In the genomic region with DNA sequence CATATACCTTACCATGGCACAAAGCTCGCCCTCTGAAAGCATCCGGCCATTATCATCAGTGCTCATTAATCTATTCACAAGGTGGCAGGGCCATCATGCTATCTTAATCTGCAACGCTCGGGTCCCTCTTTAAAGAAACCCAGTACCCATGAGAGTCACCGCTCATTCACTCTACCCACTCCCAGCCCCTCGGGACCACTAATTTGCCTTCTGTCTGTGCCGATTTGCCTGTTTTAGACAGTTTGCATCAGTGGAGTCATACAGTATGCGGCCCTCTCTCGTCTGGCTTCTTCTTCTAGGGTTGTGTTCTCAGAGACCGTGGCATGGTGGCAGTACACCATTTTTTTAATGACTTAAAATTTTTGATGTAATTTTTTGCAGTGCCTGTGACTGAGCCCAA, we compare ENCODE assay signal across 21 mouse cellular contexts. TPM values are rescaled to one million over a fixed set of nuclear protein-coding genes. Genes with fewer than 3 reads are reported as not detected.
DNase-seq lines count a peak whose midpoint lies in the region; ATAC-seq and TF ChIP-seq lines count a peak whose summit lies in the region.
"Had no signal": no experiment of that assay in that cellular context is flagged by ENCODE, and none has a peak within 500 bp of the region (broad histone marks: within the 10 kb centered on the region; RNA-seq: fewer than 3 reads in every experiment).

No protein-coding gene starts in this region.

- no peaks in the 10 kb centered on the region for H3K79me2 ChIP-seq in CH12.LX (replicated peaks; ENCODE audit: control insufficient read depth, extremely low read depth, insufficient read depth, poor library complexity, severe bottlenecking)

- TF ChIP-seq EP300 in CH12.LX (IDR thresholded peaks at IDR 0.05; ENCODE audit: low read length) = no peak

- no peak overlapping the region for H3K4me3 ChIP-seq in forebrain, embryonic 13.5 days
- no peak overlapping the region for H3K4me3 ChIP-seq in forebrain, embryonic 14.5 days (ENCODE audit: low read depth, low read length)
- H3K4me3 ChIP-seq in heart, embryonic 15.5 days = no peak overlapping the region
- H3K4me3 ChIP-seq in left cerebral cortex, adult 2 months = no peak overlapping the region
- H3K4me3 ChIP-seq in CH12.LX (replicated peaks in 1 of 3; ENCODE audit: low read depth in 2 of 3, low read length in 2 of 3, poor library complexity in 1 of 3) = no peak overlapping the region
- no peak overlapping the region for H3K4me3 ChIP-seq in thymus, adult 2 months (ENCODE audit: control insufficient read depth, insufficient read depth, low read length)
- H3K4me3 ChIP-seq: forebrain, embryonic 10.5 days; midbrain, embryonic 10.5 days; myocyte; neural tube, embryonic 15.5 days; stomach, embryonic 15.5 days had no signal

- H3K27ac ChIP-seq in forebrain, embryonic 13.5 days = peak overlapping the region; percentile 44; the same call in 1 of the 2 replicates
- H3K27ac ChIP-seq in forebrain, embryonic 14.5 days (ENCODE audit: low read depth, low read length) = no peak overlapping the region
- peak overlapping the region; percentile 89 for H3K27ac ChIP-seq in heart, embryonic 15.5 days
- H3K27ac ChIP-seq in left cerebral cortex, adult 2 months = peak overlapping the region; percentile 90
- no peak overlapping the region for H3K27ac ChIP-seq in CH12.LX (ENCODE audit: insufficient read depth, low read depth)
- no peak overlapping the region for H3K27ac ChIP-seq in thymus, adult 2 months (ENCODE audit: control insufficient read depth, insufficient read depth, low read length)
- H3K27ac ChIP-seq: forebrain, embryonic 10.5 days; hindbrain, embryonic 14.5 days; kidney, postnatal 0 days; midbrain, embryonic 10.5 days; neural tube, embryonic 15.5 days; stomach, embryonic 15.5 days had no signal

- no peak overlapping the region for H3K9ac ChIP-seq in forebrain, embryonic 13.5 days
- H3K9ac ChIP-seq in forebrain, embryonic 14.5 days (ENCODE audit: low read length) = no peak overlapping the region
- no peak overlapping the region for H3K9ac ChIP-seq in heart, embryonic 15.5 days
- no peak overlapping the region for H3K9ac ChIP-seq in CH12.LX (ENCODE audit: insufficient read depth, low read depth)
- H3K9ac ChIP-seq: hindbrain, embryonic 14.5 days; neural tube, embryonic 15.5 days; stomach, embryonic 15.5 days had no signal

- no peak for TF ChIP-seq POLR2A in CH12.LX (IDR thresholded peaks at IDR 0.05; ENCODE audit: low read depth, low read length)
- no peak for TF ChIP-seq POLR2A in thymus, adult 2 months (IDR thresholded peaks at IDR 0.05; ENCODE audit: control insufficient read depth, extremely low read depth, insufficient read depth, low read length, poor library complexity)

- intact Hi-C loops in heart, postnatal 10 days (cut with DNase I) = no loop called here
- intact Hi-C loops in left cerebral cortex, adult 2 months (cut with DNase I) = loop anchor here (2.0 kb wide), 1 partner anchor 47 kb away; no protein-coding TSS in a partner anchor

- TF ChIP-seq RAD21 in CH12.LX (IDR thresholded peaks at IDR 0.05; ENCODE audit: low read depth, low read length) = no peak

- no peak for DNase-seq in forebrain, embryonic 14.5 days (ENCODE audit: low spot score)
- DNase-seq in heart, postnatal 10 days = no peak
- DNase-seq in left cerebral cortex, adult 2 months (ENCODE audit: extremely low spot score in 1 of 2, low spot score in 2 of 2) = no peak
- DNase-seq in left cerebral cortex, adult 11 months (ENCODE audit: low spot score) = no peak
- DNase-seq in CH12.LX (ENCODE audit: extremely low read depth) = peak; percentile 81
- DNase-seq in thymus, adult 2 months = no peak
- DNase-seq: cerebellum, adult 11-12 months; gastrocnemius, postnatal 10 days; kidney, adult 2 months; thymus, postnatal 36 days had no signal

- no peak overlapping the region for H3K4me2 ChIP-seq in forebrain, embryonic 13.5 days
- H3K4me2 ChIP-seq in forebrain, embryonic 14.5 days (ENCODE audit: low read length) = no peak overlapping the region
- 0 out of 2 replicates have a peak overlapping the region, but pooled peaks have one; percentile 43 for H3K4me2 ChIP-seq in heart, embryonic 15.5 days
- H3K4me2 ChIP-seq in CH12.LX (ENCODE audit: insufficient read depth, low read depth, poor library complexity, severe bottlenecking) = 0 out of 2 replicates have a peak overlapping the region, but pooled peaks have one; percentile 19
- H3K4me2 ChIP-seq: hindbrain, embryonic 14.5 days; neural tube, embryonic 15.5 days; stomach, embryonic 15.5 days had no signal

- ATAC-seq in forebrain, embryonic 13.5 days = no peak
- ATAC-seq in forebrain, embryonic 14.5 days = no peak
- ATAC-seq in heart, embryonic 15.5 days (replicated peaks; ENCODE audit: insufficient number of reproducible peaks, insufficient read depth, low FRiP score, low read depth) = no peak
- ATAC-seq: CD4-positive, CD25-positive, alpha-beta regulatory T cell, adult 4 months; midbrain, embryonic 16.5 days had no signal

- in situ Hi-C loops in CH12.LX (cut with MboI; ENCODE audit: low pct_ligation_motif_present, low pct_unique_long_range_greater_than_20kb, low sequenced_read_pairs) = no loop called here

- no peaks in the 10 kb centered on the region for H3K27me3 ChIP-seq in forebrain, embryonic 13.5 days
- no peaks in the 10 kb centered on the region for H3K27me3 ChIP-seq in forebrain, embryonic 14.5 days (replicated peaks; ENCODE audit: control insufficient read depth, insufficient read depth, low read length)
- H3K27me3 ChIP-seq in heart, embryonic 15.5 days = no peaks in the 10 kb centered on the region
- H3K27me3 ChIP-seq in CH12.LX (replicated peaks) = no peaks in the 10 kb centered on the region
- no peaks in the 10 kb centered on the region for H3K27me3 ChIP-seq in thymus, adult 2 months (ENCODE audit: control insufficient read depth, insufficient read depth, low read length)
- H3K27me3 ChIP-seq: neural tube, embryonic 15.5 days; stomach, embryonic 15.5 days had no signal

- peaks cover 36% of the 10 kb centered on the region for H3K4me1 ChIP-seq in forebrain, embryonic 13.5 days
- H3K4me1 ChIP-seq in forebrain, embryonic 14.5 days (ENCODE audit: control insufficient read depth, insufficient read depth, low read length) = peaks cover 8% of the 10 kb centered on the region; the same call in 1 of the 2 replicates
- peaks cover 99% of the 10 kb centered on the region for H3K4me1 ChIP-seq in heart, embryonic 15.5 days (replicated peaks)
- peaks cover 33 to 62% of the 10 kb centered on the region in 2 experiments for H3K4me1 ChIP-seq in CH12.LX (ENCODE audit: control insufficient read depth in 1 of 2, insufficient read depth in 2 of 2)
- peaks cover 86% of the 10 kb centered on the region for H3K4me1 ChIP-seq in thymus, adult 2 months (replicated peaks; ENCODE audit: control insufficient read depth, insufficient read depth, low read length)

- H3K36me3 ChIP-seq in forebrain, embryonic 13.5 days (ENCODE audit: poor library complexity, severe bottlenecking) = 0 out of 2 replicates have a peak, but pooled peaks cover 4% of the 10 kb centered on the region
- no peaks in the 10 kb centered on the region for H3K36me3 ChIP-seq in forebrain, embryonic 14.5 days (ENCODE audit: control insufficient read depth, insufficient read depth, low read length)
- peaks cover 8% of the 10 kb centered on the region; the same call in 1 of the 2 replicates for H3K36me3 ChIP-seq in heart, embryonic 15.5 days
- peaks cover 0 to 22% of the 10 kb centered on the region in 2 experiments for H3K36me3 ChIP-seq in CH12.LX (replicated peaks in 1 of 2; ENCODE audit: control insufficient read depth in 1 of 2, insufficient read depth in 1 of 2, low read length in 1 of 2)
- no peaks in the 10 kb centered on the region for H3K36me3 ChIP-seq in thymus, adult 2 months (ENCODE audit: control insufficient read depth, insufficient read depth, low read length)
- H3K36me3 ChIP-seq: stomach, embryonic 15.5 days had no signal

- dilution Hi-C loops in CH12.LX (cut with MboI; ENCODE audit: extremely low pct_ligation_motif_present, extremely low pct_unique_long_range_greater_than_20kb, low sequenced_read_pairs) = no loop called here

- WGBS in forebrain, embryonic 13.5 days = 66% methylated on average over 10 of the region's 10 CpGs
- 51% methylated on average over 10 of the region's 10 CpGs for WGBS in forebrain, embryonic 14.5 days
- 70% methylated on average over 10 of the region's 10 CpGs for WGBS in heart, embryonic 15.5 days
- WGBS in thymus, adult 2 months = 98% methylated on average over 10 of the region's 10 CpGs

- H3K9me3 ChIP-seq in forebrain, embryonic 13.5 days (replicated peaks) = no peaks in the 10 kb centered on the region
- H3K9me3 ChIP-seq in forebrain, embryonic 14.5 days (replicated peaks; ENCODE audit: control insufficient read depth, low read length) = no peaks in the 10 kb centered on the region
- H3K9me3 ChIP-seq in heart, embryonic 15.5 days (replicated peaks) = no peaks in the 10 kb centered on the region
- H3K9me3 ChIP-seq in CH12.LX (replicated peaks; ENCODE audit: low read length) = no peaks in the 10 kb centered on the region
- H3K9me3 ChIP-seq: forebrain, embryonic 10.5 days; midbrain, embryonic 10.5 days; neural tube, embryonic 15.5 days; stomach, embryonic 15.5 days had no signal

- TF ChIP-seq CTCF in left cerebral cortex, adult 2 months (IDR thresholded peaks at IDR 0.05) = no peak
- no peak for TF ChIP-seq CTCF in CH12.LX (conservative IDR thresholded peaks at IDR 0.05 in 1 of 2, IDR thresholded peaks at IDR 0.05 in 1 of 2; ENCODE audit: low read depth in 2 of 2, low read length in 2 of 2)
- no peak for TF ChIP-seq CTCF in thymus, adult 2 months (IDR thresholded peaks at IDR 0.05; ENCODE audit: borderline replicate concordance, control insufficient read depth, extremely low read depth, insufficient read depth, low read length, poor library complexity)

TF ChIP-seq in CH12.LX, 34 proteins besides CTCF, POLR2A, EP300 and RAD21 (continues in another document):
- no peak for TF ChIP-seq TBP (conservative IDR thresholded peaks at IDR 0.05; ENCODE audit: low read depth, low read length)
- no peak for TF ChIP-seq UBTF (IDR thresholded peaks at IDR 0.05; ENCODE audit: low read depth, low read length)
- TF ChIP-seq JUND (conservative IDR thresholded peaks at IDR 0.05; ENCODE audit: low read depth, low read length) = no peak
- TF ChIP-seq HCFC1 (IDR thresholded peaks at IDR 0.05; ENCODE audit: low read depth, low read length) = no peak
- TF ChIP-seq E2F4 (IDR thresholded peaks at IDR 0.05; ENCODE audit: insufficient replicate concordance, low read depth, low read length) = no peak
- TF ChIP-seq MXI1 (IDR thresholded peaks at IDR 0.05; ENCODE audit: low read depth, low read length) = no peak

RNA-seq across cellular contexts. Expression of a gene that starts 30.1 kb away (rescaled TPM):
- polyA plus RNA-seq in forebrain, embryonic 13.5 days (2015; fragmentation: Nextera tagmentation; extraction: Ambion mirVana) = 5.4 and 6.5 TPM in 2 replicates
- 8.5 and 12.2 TPM in 2 replicates for polyA plus RNA-seq in forebrain, embryonic 14.5 days (2014; fragmentation: Nextera tagmentation; extraction: Ambion mirVana)
- polyA plus RNA-seq in heart, embryonic 15.5 days (2015; fragmentation: Nextera tagmentation; extraction: Ambion mirVana) = 4.9 and 7.9 TPM in 2 replicates
- total RNA-seq in heart, postnatal 10 days (2021) = 10 to 100 TPM; 54.2 to 58.3 TPM
- 100 to 1,000 TPM; 317 to 336 TPM for total RNA-seq in left cerebral cortex, adult 2 months (2021)
- total RNA-seq in CH12.LX (2012; rRNA removed) (5.0 and 5.3 TPM in 2 replicates), CH12.LX (2014; rRNA removed) (1.0 and 1.7 TPM in 2 replicates)
- polyA plus RNA-seq in CH12.LX (2012; ENCODE audit: insufficient read length, low read depth) = 8.0 and 11.9 TPM in 2 replicates
- 279 and 356 TPM in 2 replicates for polyA plus RNA-seq in thymus, adult 2 months (2012; rRNA removed)

Comparison
In these comparisons a context has a peak if more than half of its experiments do, and no peak if none do; other contexts are left out.
1. H3K27ac ChIP-seq: peak in forebrain, embryonic 13.5 days (single experiment), heart, embryonic 15.5 days (single experiment) and left cerebral cortex, adult 2 months (single experiment); none in forebrain, embryonic 14.5 days (single experiment), CH12.LX (single experiment) and thymus, adult 2 months (single experiment).
2. H3K4me2 ChIP-seq: peak in heart, embryonic 15.5 days (single experiment) and CH12.LX (single experiment); none in forebrain, embryonic 13.5 days (single experiment) and forebrain, embryonic 14.5 days (single experiment).
3. RNA of a gene that starts 30.1 kb away (polyA plus RNA-seq): 279 to 356 TPM in thymus, adult 2 months; 8.0 to 11.9 TPM in CH12.LX, 8.5 to 12.2 TPM in forebrain, embryonic 14.5 days, 5.4 to 6.5 TPM in forebrain, embryonic 13.5 days and 4.9 to 7.9 TPM in heart, embryonic 15.5 days; every median in the first group is over 10 times any median in the second.